Mouse (Mus musculus) forebrain, embryonic 13.5 days (tissue): Measurements from ENCODE around the gene Prkcb. TPM values are rescaled to one million over a fixed set of nuclear protein-coding genes. Genes with fewer than 3 reads are reported as not detected.
"Not testable (repeated sequence)": the region's sequence is repeated elsewhere in the genome, so short reads cannot be mapped to it uniquely, and the experiment has no call there.

Experiments
- ATAC-seq: fragments of 200-750 bp; cut with Nextera tagmentation; 2 replicates; pipeline ENCODE4 v1.8.0; 2017
- H3K27ac ChIP-seq: fragments of 300-500 bp; sonication (generic); 2 replicates; pipeline ENCODE4 v1.5.1; 2015; ENCODE audit warnings: inconsistent platforms, mild to moderate bottlenecking, moderate library complexity
- H3K27me3 ChIP-seq: fragments of 300-500 bp; sonication (generic); 2 replicates; pipeline ENCODE4 v1.6.1; 2015; ENCODE audit warnings: mild to moderate bottlenecking, inconsistent platforms
- H3K36me3 ChIP-seq: fragments of 300-500 bp; sonication (generic); 2 replicates; pipeline ENCODE4 v1.6.1; 2015; ENCODE audit warnings: mild to moderate bottlenecking, inconsistent platforms; ENCODE audit not compliant: poor library complexity, severe bottlenecking
- H3K4me1 ChIP-seq: fragments of 300-500 bp; sonication (generic); 2 replicates; pipeline ENCODE4 v1.6.1; 2015; ENCODE audit warnings: inconsistent platforms
- H3K4me2 ChIP-seq: fragments of 300-500 bp; sonication (generic); 2 replicates; pipeline ENCODE4 v1.6.1; 2015; ENCODE audit warnings: inconsistent platforms, mild to moderate bottlenecking, moderate library complexity
- H3K4me3 ChIP-seq: fragments of 300-500 bp; sonication (generic); 2 replicates; pipeline ENCODE4 v1.5.1; 2015; ENCODE audit warnings: mild to moderate bottlenecking, inconsistent platforms
- H3K9ac ChIP-seq: fragments of 300-500 bp; sonication (generic); 2 replicates; pipeline ENCODE4 v1.6.1; 2015; ENCODE audit warnings: mild to moderate bottlenecking, inconsistent platforms
- H3K9me3 ChIP-seq: fragments of 300-500 bp; sonication (generic); replicated peaks from 2 replicates; pipeline ENCODE4 v1.6.1; 2016; ENCODE audit warnings: inconsistent platforms
- WGBS: fragments of 180-500 bp; shearing (Covaris S2); methylation state at CpG from one replicate; pipeline ENCODE4 v1.1.7; 2015; 5-methylcytosine and 5-hydroxymethylcytosine counted together
- polyA plus RNA-seq: library from polyadenylated mRNA; unstranded; fragments of >200 nt; fragmentation: Nextera tagmentation; extraction: Ambion mirVana; gene quantifications from 2 replicates; pipeline ENCODE4 v1.2.1, GENCODE M21; 2015

The Prkcb gene
- 22.7 and 27.4 TPM in 2 replicates for polyA plus RNA-seq

DNA sequence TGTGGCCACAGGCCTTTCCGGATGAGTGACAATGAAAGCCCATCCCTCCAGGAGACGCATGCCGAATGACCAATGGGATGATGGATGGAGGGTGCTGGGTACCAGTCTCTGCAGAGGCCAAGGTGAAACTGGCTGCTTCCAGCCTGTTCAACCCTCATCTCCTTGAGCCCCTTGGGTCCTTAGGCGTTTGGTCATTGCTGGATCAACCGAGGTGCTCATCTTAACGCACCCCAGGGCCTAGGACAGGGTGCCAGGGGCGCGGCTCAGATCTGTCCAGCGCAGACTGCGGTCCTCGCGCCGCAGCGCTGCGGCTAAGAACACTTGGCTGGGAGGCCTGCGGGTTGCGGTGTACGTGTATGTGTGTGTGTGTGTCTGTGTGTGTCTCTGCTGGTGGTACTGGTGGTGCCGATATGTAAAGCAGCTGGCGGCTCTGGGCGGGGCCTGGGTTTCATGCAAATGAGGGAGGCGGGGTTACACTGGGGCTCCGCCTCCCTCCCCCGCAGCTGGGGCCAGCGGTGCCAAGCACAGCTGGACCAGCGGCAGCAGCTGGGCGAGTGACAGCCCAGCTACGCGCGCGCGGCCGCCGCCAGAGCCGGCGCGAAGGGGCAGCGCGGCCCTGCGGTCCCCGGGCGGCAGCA is at the start of gene Prkcb:
TSS of gene Prkcb (plus strand) at position 147 of the 638 bp plus-strand sequence.
- Histone ChIP-seq H3K36me3 (no peaks in the 10 kb centered on the region), H3K4me2 (peak within 1 kb of the TSS; percentile 97), H3K4me1 (peaks cover 18% of the 10 kb centered on the region), H3K9me3 (no peaks in the 10 kb centered on the region), H3K9ac (peak within 1 kb of the TSS; percentile 60), H3K27ac (0 out of 2 replicates have a peak within 1 kb of the TSS, but pooled peaks have one; percentile 25), H3K4me3 (peak within 1 kb of the TSS; percentile 62), H3K27me3 (peaks cover 42% of the 10 kb centered on the region)
- WGBS = 3% methylated on average over 26 of the region's 42 CpGs
- ATAC-seq = peak; percentile 89

GRCm38 (mm10) chr7:122238939-122239338 is 49.6 kb upstream of the Prkcb start:
- no peak overlapping the region for H3K27ac ChIP-seq
- H3K4me2 ChIP-seq = no peak overlapping the region
- H3K36me3 ChIP-seq = no peaks in the 10 kb centered on the region
- H3K4me1 ChIP-seq = peaks cover 6% of the 10 kb centered on the region
- H3K9me3 ChIP-seq = no peaks in the 10 kb centered on the region
- no peak overlapping the region for H3K9ac ChIP-seq
- H3K27me3 ChIP-seq = no peaks in the 10 kb centered on the region
- no peak for ATAC-seq
- no peak overlapping the region for H3K4me3 ChIP-seq
- WGBS = 95% methylated on average over 2 of the region's 2 CpGs

DNA sequence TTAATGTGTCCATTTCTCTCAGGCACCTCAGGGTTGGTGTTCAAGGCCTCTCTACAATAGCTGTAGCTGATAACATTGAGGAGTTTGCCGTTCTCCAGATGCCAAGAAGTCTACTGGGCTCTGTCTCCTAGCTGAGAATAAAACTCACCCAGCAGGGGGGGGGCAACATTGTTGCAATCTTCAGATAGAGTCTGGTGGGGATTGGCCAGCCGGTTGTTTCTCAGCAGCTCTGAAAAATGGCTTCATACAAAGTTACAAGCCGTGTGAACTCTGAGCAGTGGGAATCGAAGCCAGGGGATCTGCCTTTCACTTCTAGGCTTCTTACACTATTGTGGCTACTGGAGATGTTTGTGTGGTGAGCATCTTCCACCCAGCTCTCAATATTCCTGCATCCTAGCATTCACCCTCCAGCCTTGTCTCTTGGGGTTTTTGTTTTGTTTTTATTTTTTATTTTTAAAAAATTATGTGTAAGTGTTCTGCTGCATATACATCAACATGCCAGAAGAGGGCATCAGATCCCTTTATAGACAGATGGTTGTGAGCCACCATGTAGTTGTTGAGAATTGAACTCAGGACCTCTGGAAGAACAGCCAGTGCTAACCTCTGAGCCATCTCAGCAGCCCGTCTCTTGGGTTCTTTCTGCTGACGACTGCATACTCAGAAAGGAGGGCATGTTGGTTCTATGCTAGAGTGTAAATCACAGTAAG is 48.0 kb upstream of the Prkcb start:
- peaks cover 14% of the 10 kb centered on the region for H3K4me1 ChIP-seq
- no peak for ATAC-seq
- H3K9me3 ChIP-seq = no peaks in the 10 kb centered on the region
- no peak overlapping the region for H3K27ac ChIP-seq
- no peak overlapping the region for H3K4me2 ChIP-seq
- no peaks in the 10 kb centered on the region for H3K27me3 ChIP-seq
- 79% methylated on average over 6 of the region's 6 CpGs for WGBS
- H3K36me3 ChIP-seq = no peaks in the 10 kb centered on the region
- H3K9ac ChIP-seq = no peak overlapping the region
- no peak overlapping the region for H3K4me3 ChIP-seq

GRCm38 (mm10) chr7:122242260-122242659 is 46.3 kb upstream of the Prkcb start:
- no peaks in the 10 kb centered on the region for H3K9me3 ChIP-seq
- H3K27me3 ChIP-seq = no peaks in the 10 kb centered on the region
- peak; percentile 70 for ATAC-seq
- H3K27ac ChIP-seq = no peak overlapping the region
- H3K36me3 ChIP-seq = no peaks in the 10 kb centered on the region
- H3K9ac ChIP-seq = no peak overlapping the region
- H3K4me3 ChIP-seq = no peak overlapping the region
- WGBS = 40% methylated on average over 1 of the region's 1 CpGs
- H3K4me2 ChIP-seq = no peak overlapping the region
- H3K4me1 ChIP-seq = peaks cover 14% of the 10 kb centered on the region

GRCm38 (mm10) chr7:122242744-122243143 is 45.8 kb upstream of the Prkcb start:
- H3K9ac ChIP-seq, H3K4me2 ChIP-seq, H3K27ac ChIP-seq, H3K36me3 ChIP-seq, H3K27me3 ChIP-seq, H3K4me3 ChIP-seq, H3K9me3 ChIP-seq, ATAC-seq: not testable (repeated sequence)
- H3K4me1 ChIP-seq = peaks cover 14% of the 10 kb centered on the region

GRCm38 (mm10) chr7:122244166-122244565 is 44.4 kb upstream of the Prkcb start:
- no peak overlapping the region for H3K4me3 ChIP-seq
- no peak overlapping the region for H3K9ac ChIP-seq
- no peaks in the 10 kb centered on the region for H3K27me3 ChIP-seq
- H3K4me1 ChIP-seq = peaks cover 14% of the 10 kb centered on the region
- WGBS = 18% methylated on average over 7 of the region's 7 CpGs
- H3K27ac ChIP-seq = 0 out of 2 replicates have a peak overlapping the region, but pooled peaks have one; percentile 48
- no peaks in the 10 kb centered on the region for H3K36me3 ChIP-seq
- 0 out of 2 replicates have a peak overlapping the region, but pooled peaks have one; percentile 23 for H3K4me2 ChIP-seq
- peak; percentile 66; the same call in 1 of the 2 replicates for ATAC-seq
- no peaks in the 10 kb centered on the region for H3K9me3 ChIP-seq

- peak; percentile 57; the same call in 1 of the 2 replicates for ATAC-seq
- no peak overlapping the region for H3K27ac ChIP-seq
Observed at GRCm38 (mm10) chr7:122244584-122244983, 44.0 kb upstream of the Prkcb start.

GRCm38 (mm10) chr7:122245976-122246375 is 42.6 kb upstream of the Prkcb start:
- Histone ChIP-seq H3K36me3 (no peaks in the 10 kb centered on the region), H3K4me3 (no peak overlapping the region), H3K4me2 (no peak overlapping the region), H3K27ac (no peak overlapping the region), H3K4me1 (peaks cover 14% of the 10 kb centered on the region), H3K9ac (no peak overlapping the region), H3K27me3 (no peaks in the 10 kb centered on the region), H3K9me3 (no peaks in the 10 kb centered on the region)
- 75% methylated on average over 2 of the region's 5 CpGs for WGBS
- ATAC-seq = no peak

More at GRCm38 (mm10) chr7:122244584-122244983, 44.0 kb upstream of the Prkcb start:
- no peaks in the 10 kb centered on the region for H3K36me3 ChIP-seq
- H3K27me3 ChIP-seq = no peaks in the 10 kb centered on the region
- H3K4me3 ChIP-seq = no peak overlapping the region
- H3K9me3 ChIP-seq = no peaks in the 10 kb centered on the region
- H3K4me1 ChIP-seq = peaks cover 14% of the 10 kb centered on the region
- H3K4me2 ChIP-seq = 0 out of 2 replicates have a peak overlapping the region, but pooled peaks have one; percentile 23
- WGBS = 27% methylated on average over 8 of the region's 8 CpGs
- H3K9ac ChIP-seq = no peak overlapping the region

DNA sequence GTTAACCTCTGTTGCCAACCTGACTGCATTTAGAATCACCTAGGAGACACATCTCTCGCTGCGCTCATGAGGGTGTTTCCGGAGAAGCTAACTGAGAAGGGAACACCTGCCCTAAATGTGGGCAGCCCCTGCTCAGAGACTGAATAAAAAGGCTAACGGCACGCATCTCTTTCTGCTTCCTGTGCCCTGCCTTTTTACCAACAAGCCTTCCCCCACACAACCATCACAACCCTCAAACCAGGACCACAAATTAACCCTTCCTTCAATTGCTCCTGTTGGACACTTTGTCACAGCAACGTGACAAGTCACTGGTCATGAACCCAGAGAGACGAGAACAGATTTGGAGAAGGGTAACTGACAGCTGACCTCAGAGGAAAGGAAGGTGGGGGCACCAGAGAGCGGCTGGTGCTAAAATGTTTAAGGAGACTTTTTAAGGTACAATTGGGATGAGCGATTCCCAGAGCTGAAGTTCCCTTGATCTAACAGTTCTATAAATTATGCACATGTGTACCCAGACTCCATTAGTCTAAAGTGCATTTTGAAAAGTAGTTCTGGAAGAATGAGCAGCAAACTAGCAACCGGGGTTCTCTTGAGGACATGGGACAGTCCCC is 41.2 kb upstream of the Prkcb start:
- Histone ChIP-seq H3K9me3 (no peaks in the 10 kb centered on the region), H3K4me2 (no peak overlapping the region), H3K4me3 (no peak overlapping the region), H3K36me3 (no peaks in the 10 kb centered on the region), H3K9ac (no peak overlapping the region), H3K27ac (no peak overlapping the region), H3K4me1 (peaks cover 14% of the 10 kb centered on the region), H3K27me3 (no peaks in the 10 kb centered on the region)
- 82% methylated on average over 10 of the region's 10 CpGs for WGBS
- ATAC-seq = no peak

- Histone ChIP-seq H3K27me3 (no peaks in the 10 kb centered on the region), H3K9me3 (no peaks in the 10 kb centered on the region), H3K27ac (no peak overlapping the region), H3K4me2 (no peak overlapping the region), H3K36me3 (no peaks in the 10 kb centered on the region), H3K9ac (no peak overlapping the region), H3K4me1 (peaks cover 4% of the 10 kb centered on the region), H3K4me3 (no peak overlapping the region)
- ATAC-seq = no peak
- 87% methylated on average over 9 of the region's 9 CpGs for WGBS
Observed at GRCm38 (mm10) chr7:122249321-122249821, 39.2 kb upstream of the Prkcb start.

DNA sequence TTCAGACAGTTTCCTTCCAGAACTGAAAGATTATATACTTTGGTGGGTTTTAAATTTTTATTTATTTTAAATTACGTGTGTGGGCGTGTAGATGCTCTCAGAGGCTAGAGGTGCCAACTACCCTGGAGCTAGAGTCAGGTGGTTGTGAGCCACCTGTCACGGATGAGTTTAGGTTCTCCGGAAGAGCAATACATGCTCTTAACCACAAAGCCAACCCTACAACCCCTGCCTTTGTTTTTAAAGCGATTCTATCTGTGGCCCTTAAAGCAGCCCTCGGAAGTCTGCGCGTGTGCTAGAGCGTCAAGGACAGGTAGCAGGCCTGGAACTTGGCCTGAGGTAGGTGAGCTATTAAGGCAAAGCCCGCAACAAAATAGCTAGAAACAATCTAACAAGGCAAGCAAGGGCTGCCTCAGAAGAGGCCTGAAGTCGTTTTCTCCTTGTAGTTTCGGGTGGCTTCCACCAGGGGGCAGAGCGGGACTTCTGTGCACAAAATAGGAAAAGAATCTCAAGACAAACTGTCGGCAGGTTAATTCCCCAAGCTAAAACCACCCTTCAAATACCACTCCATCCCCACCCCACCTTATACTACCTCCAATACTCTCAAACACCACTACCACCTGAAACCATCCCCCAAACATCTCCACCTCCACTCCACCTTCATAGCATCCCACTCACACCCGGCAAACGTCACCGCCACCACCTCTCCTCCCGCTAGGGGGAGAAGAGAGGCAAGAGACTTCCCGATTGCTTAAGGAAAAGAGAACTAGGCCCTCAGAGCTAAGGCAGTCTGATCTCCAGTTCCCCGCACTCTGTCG is 37.1 kb upstream of the Prkcb start:
- H3K9me3 ChIP-seq = no peaks in the 10 kb centered on the region
- H3K4me1 ChIP-seq = no peaks in the 10 kb centered on the region
- peak; percentile 72 for ATAC-seq
- WGBS = 28% methylated on average over 21 of the region's 21 CpGs
- H3K4me3 ChIP-seq = no peak overlapping the region
- peak overlapping the region; percentile 43 for H3K4me2 ChIP-seq
- no peak overlapping the region for H3K27ac ChIP-seq
- no peak overlapping the region for H3K9ac ChIP-seq
- no peaks in the 10 kb centered on the region for H3K27me3 ChIP-seq
- H3K36me3 ChIP-seq = no peaks in the 10 kb centered on the region
